Mouse (Mus musculus) embryonic facial prominence, embryonic 10.5 days (tissue): ENCODE measurements around the gene Med11. TPM values are rescaled to one million over a fixed set of nuclear protein-coding genes. Genes with fewer than 3 reads are reported as not detected.
"Not testable (repeated sequence)": the region's sequence is repeated elsewhere in the genome, so short reads cannot be mapped to it uniquely, and the experiment has no call there.

Experiments used
- DNase-seq: peaks from one replicate; pipeline ENCODE4 v3.0.0-alpha.2; 2017; ENCODE audit warnings: low spot score
- H3K27ac ChIP-seq: fragments of 300-500 bp; sonication (generic); replicated peaks from 2 replicates; pipeline ENCODE4 v1.5.1; 2016; ENCODE audit warnings: mild to moderate bottlenecking
- H3K27me3 ChIP-seq: fragments of 300-500 bp; sonication (generic); replicated peaks from 2 replicates; pipeline ENCODE4 v1.6.1; 2016; ENCODE audit warnings: low read depth, mild to moderate bottlenecking; ENCODE audit not compliant: poor library complexity, severe bottlenecking
- H3K36me3 ChIP-seq: fragments of 300-500 bp; sonication (generic); replicated peaks from 2 replicates; pipeline ENCODE4 v1.6.1; 2016; ENCODE audit warnings: mild to moderate bottlenecking, moderate library complexity
- H3K4me1 ChIP-seq: fragments of 300-500 bp; sonication (generic); 2 replicates; pipeline ENCODE4 v1.6.1; 2016
- H3K4me3 ChIP-seq: fragments of 300-500 bp; sonication (generic); 2 replicates; pipeline ENCODE4 v1.5.1; 2016; ENCODE audit warnings: mild to moderate bottlenecking, moderate library complexity
- H3K9me3 ChIP-seq: fragments of 300-500 bp; sonication (generic); 2 replicates; pipeline ENCODE4 v1.6.1; 2016; ENCODE audit warnings: mild to moderate bottlenecking
- WGBS: fragments of 180-500 bp; shearing (Covaris S2); methylation state at CpG from one replicate; pipeline ENCODE4 v1.1.7; 2016; 5-methylcytosine and 5-hydroxymethylcytosine counted together
- polyA plus RNA-seq: library from polyadenylated mRNA; unstranded; fragments of >200 nt; fragmentation: Nextera tagmentation; extraction: Ambion mirVana; gene quantifications from 2 replicates; pipeline ENCODE4 v1.2.1, GENCODE M21; 2016

Gene Med11
- polyA plus RNA-seq, 1 experiment from 2014 or later: 44.1 TPM

GRCm38 (mm10) chr11:70458688-70459600 lies 7.2 kb downstream of the Med11 start, which contains the start of gene Zmynd15:
Gene Zmynd15 (plus strand): TSS chr11:70459433.
- Histone ChIP-seq H3K27me3 (peaks cover 64% of the 10 kb centered on the region), H3K36me3 (peaks cover 7% of the 10 kb centered on the region), H3K4me3 (peak within 1 kb of the TSS; percentile 65), H3K27ac (peak within 1 kb of the TSS; percentile 44; the same call in 1 of the 2 replicates), H3K9me3 (no peaks in the 10 kb centered on the region), H3K4me1 (peaks cover 14% of the 10 kb centered on the region)
- DNase-seq: peak; percentile 20
- 19% methylated on average over 32 of the region's 32 CpGs for WGBS

GRCm38 (mm10) chr11:70459601-70460101 lies 7.9 kb downstream of the Med11 start, which contains the start of gene Cxcl16:
Gene Cxcl16 (minus strand): TSS chr11:70459984.
- DNase-seq: peak; percentile 41
- H3K36me3 ChIP-seq: peaks cover 7% of the 10 kb centered on the region; the same call in 1 of the 2 replicates
- H3K27ac ChIP-seq: peak within 1 kb of the TSS; percentile 44; the same call in 1 of the 2 replicates
- H3K4me3 ChIP-seq: peak within 1 kb of the TSS; percentile 65
- peaks cover 19% of the 10 kb centered on the region for H3K4me1 ChIP-seq
- H3K27me3 ChIP-seq: peaks cover 71% of the 10 kb centered on the region
- 5% methylated on average over 30 of the region's 30 CpGs for WGBS
- H3K9me3 ChIP-seq: no peaks in the 10 kb centered on the region

GRCm38 (mm10) chr11:70463970-70464369 lies 12.3 kb downstream of the Med11 start:
- H3K27ac ChIP-seq: no peak overlapping the region
- H3K27me3 ChIP-seq: peaks cover 91% of the 10 kb centered on the region
- H3K9me3 ChIP-seq: no peaks in the 10 kb centered on the region
- peaks cover 29% of the 10 kb centered on the region for H3K4me1 ChIP-seq
- no peak overlapping the region for H3K4me3 ChIP-seq
- WGBS: 68% methylated on average over 5 of the region's 5 CpGs
- DNase-seq: no peak
- no peaks in the 10 kb centered on the region for H3K36me3 ChIP-seq

GRCm38 (mm10) chr11:70465211-70465610 lies 13.5 kb downstream of the Med11 start:
- peak overlapping the region; percentile 57; the same call in 1 of the 2 replicates for H3K27ac ChIP-seq
- DNase-seq: peak; percentile 45

GRCm38 (mm10) chr11:70465824-70466223 lies 14.1 kb downstream of the Med11 start:
- Histone ChIP-seq H3K4me3 (peak overlapping the region; percentile 38), H3K9me3 (no peaks in the 10 kb centered on the region), H3K36me3 (no peaks in the 10 kb centered on the region), H3K27ac (peak overlapping the region; percentile 57), H3K27me3 (peaks cover 73% of the 10 kb centered on the region), H3K4me1 (peaks cover 19% of the 10 kb centered on the region)
- DNase-seq: peak; percentile 26
- 14% methylated on average over 23 of the region's 23 CpGs for WGBS

More at GRCm38 (mm10) chr11:70465211-70465610, 13.5 kb downstream of the Med11 start:
- peaks cover 19% of the 10 kb centered on the region for H3K4me1 ChIP-seq
- H3K4me3 ChIP-seq: peak overlapping the region; percentile 38
- peaks cover 79% of the 10 kb centered on the region for H3K27me3 ChIP-seq
- H3K36me3 ChIP-seq: no peaks in the 10 kb centered on the region
- 23% methylated on average over 16 of the region's 16 CpGs for WGBS
- no peaks in the 10 kb centered on the region for H3K9me3 ChIP-seq

- H3K9me3 ChIP-seq: no peaks in the 10 kb centered on the region
- no peak overlapping the region for H3K27ac ChIP-seq
- H3K27me3 ChIP-seq: peaks cover 51% of the 10 kb centered on the region
- no peaks in the 10 kb centered on the region for H3K36me3 ChIP-seq
- no peak for DNase-seq
- H3K4me3 ChIP-seq: no peak overlapping the region
- peaks cover 19% of the 10 kb centered on the region for H3K4me1 ChIP-seq
- WGBS: 86% methylated on average over 5 of the region's 5 CpGs
Measured at GRCm38 (mm10) chr11:70467902-70468619, 16.3 kb downstream of the Med11 start.

- peaks cover 34% of the 10 kb centered on the region for H3K27me3 ChIP-seq
- no peak for DNase-seq
- no peak overlapping the region for H3K4me3 ChIP-seq
- peaks cover 13% of the 10 kb centered on the region for H3K4me1 ChIP-seq
- H3K36me3 ChIP-seq: no peaks in the 10 kb centered on the region
- no peaks in the 10 kb centered on the region for H3K9me3 ChIP-seq
- WGBS: 89% methylated on average over 3 of the region's 3 CpGs
- H3K27ac ChIP-seq: no peak overlapping the region
Measured at GRCm38 (mm10) chr11:70469764-70470163, 18.0 kb downstream of the Med11 start.

GRCm38 (mm10) chr11:70472716-70473115 lies 21.0 kb downstream of the Med11 start:
- Histone ChIP-seq H3K4me3 (no peak overlapping the region), H3K27ac (no peak overlapping the region), H3K36me3 (no peaks in the 10 kb centered on the region), H3K27me3 (peaks cover 4% of the 10 kb centered on the region; the same call in 1 of the 2 replicates), H3K9me3 (no peaks in the 10 kb centered on the region), H3K4me1 (no peaks in the 10 kb centered on the region)
- DNase-seq: no peak

- 94% methylated on average over 5 of the region's 5 CpGs for WGBS
- DNase-seq, H3K4me1 ChIP-seq, H3K27me3 ChIP-seq, H3K4me3 ChIP-seq, H3K36me3 ChIP-seq, H3K27ac ChIP-seq, H3K9me3 ChIP-seq: not testable (repeated sequence)
Measured at GRCm38 (mm10) chr11:70473291-70473690, 21.6 kb downstream of the Med11 start.

- H3K36me3 ChIP-seq: no peaks in the 10 kb centered on the region
- no peak overlapping the region for H3K27ac ChIP-seq
- no peaks in the 10 kb centered on the region for H3K4me1 ChIP-seq
- no peak overlapping the region for H3K4me3 ChIP-seq
- H3K9me3 ChIP-seq: no peaks in the 10 kb centered on the region
- WGBS: 85% methylated on average over 12 of the region's 12 CpGs
- H3K27me3 ChIP-seq: no peaks in the 10 kb centered on the region
- DNase-seq: no peak
Measured at GRCm38 (mm10) chr11:70474872-70475534, 23.3 kb downstream of the Med11 start.

GRCm38 (mm10) chr11:70485498-70485897 lies 33.8 kb downstream of the Med11 start:
- DNase-seq: no peak
- H3K27me3 ChIP-seq: no peaks in the 10 kb centered on the region
- H3K4me1 ChIP-seq: no peaks in the 10 kb centered on the region
- H3K36me3 ChIP-seq: no peaks in the 10 kb centered on the region
- H3K4me3 ChIP-seq: no peak overlapping the region
- H3K9me3 ChIP-seq: no peaks in the 10 kb centered on the region
- H3K27ac ChIP-seq: no peak overlapping the region
- 65% methylated on average over 2 of the region's 2 CpGs for WGBS

GRCm38 (mm10) chr11:70487816-70488215 lies 36.1 kb downstream of the Med11 start:
- WGBS: 56% methylated on average over 4 of the region's 4 CpGs
- Histone ChIP-seq H3K27me3 (no peaks in the 10 kb centered on the region), H3K27ac (no peak overlapping the region), H3K9me3 (no peaks in the 10 kb centered on the region), H3K4me1 (no peaks in the 10 kb centered on the region), H3K4me3 (no peak overlapping the region), H3K36me3 (no peaks in the 10 kb centered on the region)
- no peak for DNase-seq
